In genomic region chr14:54696752-54697151, GRCm38 (mm10) we compare ENCODE assay signal across 24 mouse cellular contexts. TPM values are rescaled to one million over a fixed set of nuclear protein-coding genes. Genes with fewer than 3 reads are reported as not detected.
DNase-seq lines count a peak whose midpoint lies in the region; ATAC-seq lines count a peak whose summit lies in the region.
"Had no signal": no experiment of that assay in that cellular context is flagged by ENCODE, and none has a peak within 500 bp of the region (broad histone marks: within the 10 kb centered on the region; RNA-seq: fewer than 3 reads in every experiment).

No protein-coding gene starts in this region.

- WGBS in forebrain, embryonic 11.5 days: 83% methylated on average over 4 of the region's 4 CpGs
- WGBS in forebrain, embryonic 10.5 days: 86% methylated on average over 4 of the region's 4 CpGs

- no peak overlapping the region for H3K4me3 ChIP-seq in forebrain, embryonic 11.5 days (ENCODE audit: low read depth, low read length)
- H3K4me3 ChIP-seq in forebrain, embryonic 10.5 days: no peak overlapping the region

- no peak overlapping the region for H3K27ac ChIP-seq in forebrain, embryonic 11.5 days (ENCODE audit: low read depth, low read length)
- no peak overlapping the region for H3K27ac ChIP-seq in forebrain, embryonic 10.5 days

- no peak for ATAC-seq in forebrain, embryonic 11.5 days (replicated peaks; ENCODE audit: low FRiP score)
- ATAC-seq: activated CD4-positive, CD25-positive, alpha-beta regulatory T cell, adult 4 months; CD4-positive, CD25-positive, alpha-beta regulatory T cell, adult 4 months; Patski had no signal

- no peaks in the 10 kb centered on the region for H3K4me1 ChIP-seq in forebrain, embryonic 11.5 days (replicated peaks; ENCODE audit: control insufficient read depth, insufficient read depth, low read length)
- no peaks in the 10 kb centered on the region for H3K4me1 ChIP-seq in forebrain, embryonic 10.5 days

- H3K4me2 ChIP-seq in forebrain, embryonic 11.5 days (ENCODE audit: low read depth, low read length, severe bottlenecking): no peak overlapping the region

- H3K9me3 ChIP-seq in forebrain, embryonic 11.5 days (ENCODE audit: control insufficient read depth, low read length): no peaks in the 10 kb centered on the region
- no peaks in the 10 kb centered on the region for H3K9me3 ChIP-seq in forebrain, embryonic 10.5 days
- H3K9me3 ChIP-seq: G1E had no signal

- intact Hi-C loops in left cerebral cortex, postnatal 25 days (cut with DNase I): no loop called here

- H3K9ac ChIP-seq in forebrain, embryonic 11.5 days (ENCODE audit: low read length): no peak overlapping the region

- DNase-seq in forebrain, embryonic 11.5 days (ENCODE audit: low spot score): peak; percentile 30
- DNase-seq in forebrain, embryonic 10.5 days (ENCODE audit: extremely low spot score, low spot score): no peak
- peak; percentile 55 for DNase-seq in MN1 (ENCODE audit: low spot score)
- no peak for DNase-seq in left cerebral cortex, postnatal 25 days (ENCODE audit: low spot score in 2 of 2)
- DNase-seq: adrenal gland, adult 2 months; adrenal gland, adult 8-10 months; adrenal gland, postnatal 10 days; adrenal gland, postnatal 14 days; adrenal gland, postnatal 25 days; adrenal gland, postnatal 36 days; B cell, adult 2 months; cerebellum, adult 11 months; cerebellum, adult 11-12 months; cerebellum, adult 18-20 months; cerebellum, adult 2 months had no signal

- H3K27me3 ChIP-seq in forebrain, embryonic 11.5 days (ENCODE audit: control insufficient read depth, insufficient read depth, low read length): no peaks in the 10 kb centered on the region
- no peaks in the 10 kb centered on the region for H3K27me3 ChIP-seq in forebrain, embryonic 10.5 days (ENCODE audit: poor library complexity, severe bottlenecking)
- H3K27me3 ChIP-seq: CH12.LX, Patski had no signal

- H3K36me3 ChIP-seq in forebrain, embryonic 11.5 days (ENCODE audit: control insufficient read depth, insufficient read depth, low read length): peaks cover 4% of the 10 kb centered on the region
- H3K36me3 ChIP-seq in forebrain, embryonic 10.5 days (replicated peaks): peaks cover 20% of the 10 kb centered on the region

RNA-seq across cellular contexts. Expression of gene Gm29776, which starts 1.9 kb away (rescaled TPM):
- polyA plus RNA-seq in forebrain, embryonic 11.5 days (2014; fragmentation: Nextera tagmentation; extraction: Ambion mirVana): 0.17 and 0.23 TPM in 2 replicates
- polyA plus RNA-seq in forebrain, embryonic 10.5 days (2016; fragmentation: Nextera tagmentation; extraction: Ambion mirVana): not detected in 2 replicates
- total RNA-seq in left cerebral cortex, postnatal 25 days (2021): under 1 TPM in 1 of 2 experiments, not detected in 1; 0.14 TPM
- total RNA-seq: adrenal gland, adult 18-20 months; adrenal gland, adult 2 months; adrenal gland, postnatal 10 days; adrenal gland, postnatal 14 days; adrenal gland, postnatal 25 days; CH12.LX; MEL had no signal
- polyA plus RNA-seq: activated CD4-positive, CD25-positive, alpha-beta regulatory T cell, adult 4 months; C2C12; CD4-positive, CD25-positive, alpha-beta regulatory T cell, adult 4 months; G1E had no signal

RNA-seq across cellular contexts. Expression of gene Acin1, which starts 10.0 kb away (rescaled TPM):
- polyA plus RNA-seq in forebrain, embryonic 11.5 days (2014; fragmentation: Nextera tagmentation; extraction: Ambion mirVana): 150 and 160 TPM in 2 replicates
- 142 and 146 TPM in 2 replicates for polyA plus RNA-seq in forebrain, embryonic 10.5 days (2016; fragmentation: Nextera tagmentation; extraction: Ambion mirVana)
- 100 to 1,000 TPM; 180 to 192 TPM for total RNA-seq in left cerebral cortex, postnatal 25 days (2021)

RNA-seq across cellular contexts. Expression of gene 1700123O20Rik, which starts 10.7 kb away (rescaled TPM):
- polyA plus RNA-seq in forebrain, embryonic 11.5 days (2014; fragmentation: Nextera tagmentation; extraction: Ambion mirVana): 89.9 and 94.4 TPM in 2 replicates
- 104 and 109 TPM in 2 replicates for polyA plus RNA-seq in forebrain, embryonic 10.5 days (2016; fragmentation: Nextera tagmentation; extraction: Ambion mirVana)
- 10 to 100 TPM; 22.8 to 24.2 TPM for total RNA-seq in left cerebral cortex, postnatal 25 days (2021)

RNA-seq across cellular contexts. Expression of gene Cebpe, which starts 15.2 kb away (rescaled TPM):
- not detected in 2 replicates for polyA plus RNA-seq in forebrain, embryonic 11.5 days (2014; fragmentation: Nextera tagmentation; extraction: Ambion mirVana)
- polyA plus RNA-seq in forebrain, embryonic 10.5 days (2016; fragmentation: Nextera tagmentation; extraction: Ambion mirVana): not detected in 2 replicates
- total RNA-seq in left cerebral cortex, postnatal 25 days (2021): not detected
- total RNA-seq: adrenal gland, adult 2 months; adrenal gland, adult 8-10 months; adrenal gland, postnatal 14 days; adrenal gland, postnatal 25 days; adrenal gland, postnatal 36 days; ES-E14; MEL had no signal
- polyA plus RNA-seq: activated CD4-positive, CD25-positive, alpha-beta regulatory T cell, adult 4 months; C2C12; CD4-positive, CD25-positive, alpha-beta regulatory T cell, adult 4 months; Patski had no signal

RNA-seq across cellular contexts. Expression of gene Cdh24, which starts 55.6 kb away (rescaled TPM):
- 10.5 and 12.3 TPM in 2 replicates for polyA plus RNA-seq in forebrain, embryonic 11.5 days (2014; fragmentation: Nextera tagmentation; extraction: Ambion mirVana)
- 4.7 and 5.4 TPM in 2 replicates for polyA plus RNA-seq in forebrain, embryonic 10.5 days (2016; fragmentation: Nextera tagmentation; extraction: Ambion mirVana)
- total RNA-seq in left cerebral cortex, postnatal 25 days (2021): 10 to 100 TPM in 1 of 2 experiments, 1 to 10 TPM in 1; 8.0 to 11.1 TPM

Comparison
In these comparisons a context has a peak if more than half of its experiments do, and no peak if none do; other contexts are left out.
1. DNase-seq: peak in forebrain, embryonic 11.5 days (single experiment) and MN1 (single experiment); none in forebrain, embryonic 10.5 days (single experiment) and left cerebral cortex, postnatal 25 days (0 of 2).